Mouse (Mus musculus): Measurements from ENCODE around the gene Atrip.

DNA sequence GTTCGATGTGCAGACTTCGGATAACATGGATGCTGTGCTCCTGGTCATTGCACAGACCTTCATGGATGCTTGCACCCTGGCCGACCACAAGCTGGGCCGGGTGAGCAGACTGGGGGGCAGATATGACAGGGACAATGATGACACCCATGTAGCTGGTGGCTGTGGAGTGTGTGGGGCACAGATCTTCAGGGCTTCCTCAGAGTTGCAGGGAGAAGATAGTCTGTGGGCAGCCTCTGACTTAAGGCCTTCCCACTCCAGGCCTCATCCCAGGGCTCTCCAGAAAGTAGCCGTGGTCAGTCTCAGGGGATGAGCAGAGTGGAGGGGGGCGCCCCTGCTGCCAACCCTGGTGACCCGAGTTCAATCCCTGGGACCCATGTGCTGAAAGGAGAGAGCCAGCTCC is 40.9 kb upstream of the Atrip start:
- TF ChIP-seq GATA1 (IDR thresholded peaks at IDR 0.05; ENCODE audit: low read length), result no peak
- TF ChIP-seq TAL1 (IDR thresholded peaks at IDR 0.05; ENCODE audit: low read length), result no peak

All from erythroblast, embryonic 14.5 days (primary cell).